Mouse (Mus musculus) layer of hippocampus, postnatal 36 days (tissue): Measurements from ENCODE around the gene Olfr120. TPM values are rescaled to one million over a fixed set of nuclear protein-coding genes. Genes with fewer than 3 reads are reported as not detected.
"Not testable (repeated sequence)": the region's sequence is repeated elsewhere in the genome, so short reads cannot be mapped to it uniquely, and the experiment has no call there.

Experiments
- DNase-seq, 2 experiments: peaks; one replicate each; pipeline ENCODE4 v3.0.0; 2022
- total RNA-seq, 2 experiments: library from RNA; stranded (reverse); gene quantifications; 2 replicates each; pipeline ENCODE4 v1.2.3; 2021

Olfr120 gene
- total RNA-seq, result not detected

GRCm38 (mm10) chr17:37721508-37721907, at the start of gene Olfr120:
TSS of gene Olfr120 (plus strand) at chr17:37721808.
- no peak for DNase-seq

GRCm38 (mm10) chr17:37696264-37696663, 25.3 kb upstream of the Olfr120 start, which contains the start of gene Olfr119:
TSS of gene Olfr119 (plus strand) at chr17:37696564.
- DNase-seq, result not testable (repeated sequence)

GRCm38 (mm10) chr17:37738070-37738469, 16.5 kb downstream of the Olfr120 start:
- no peak for DNase-seq

- DNase-seq, result no peak
These were observed 46.7 kb downstream of the Olfr120 start, which contains the start of gene Olfr122 for GRCm38 (mm10) chr17:37768307-37768706. TSS of gene Olfr122 (plus strand) at chr17:37768607.

Other genes with a start within 250 kb of the Olfr120 start
- not detected for gene H2-M2, start 238.3 kb upstream of the Olfr120 start, total RNA-seq
- gene Olfr110, start 229.3 kb upstream of the Olfr120 start, total RNA-seq, result not detected
- gene Olfr111, start 213.8 kb upstream of the Olfr120 start, total RNA-seq, result not detected
- gene Olfr112, start 152.4 kb upstream of the Olfr120 start, total RNA-seq, result not detected
- gene Olfr113, start 144.1 kb upstream of the Olfr120 start, total RNA-seq, result not detected
- not detected for gene Olfr114, start 129.1 kb upstream of the Olfr120 start, total RNA-seq
- gene Olfr115, start 94.7 kb upstream of the Olfr120 start, total RNA-seq, result not detected
- gene Olfr116, start 94.6 kb upstream of the Olfr120 start, total RNA-seq, result not detected
- gene Olfr117, start 58.0 kb upstream of the Olfr120 start, total RNA-seq, result not detected
- not detected for gene Olfr118, start 54.8 kb upstream of the Olfr120 start, total RNA-seq
- not detected for gene Olfr119, start 25.2 kb upstream of the Olfr120 start, total RNA-seq
- not detected for gene Olfr121, start 27.0 kb downstream of the Olfr120 start, total RNA-seq
- gene Olfr122, start 46.8 kb downstream of the Olfr120 start, total RNA-seq, result not detected
- gene Olfr123, start 71.7 kb downstream of the Olfr120 start, total RNA-seq, result not detected
- gene Olfr124, start 78.1 kb downstream of the Olfr120 start, total RNA-seq, result not detected
- not detected for gene Olfr125, start 111.1 kb downstream of the Olfr120 start, total RNA-seq
- not detected for gene Olfr126, start 125.7 kb downstream of the Olfr120 start, total RNA-seq
- gene Olfr127, start 178.6 kb downstream of the Olfr120 start, total RNA-seq, result not detected
- not detected for gene Olfr128, start 198.7 kb downstream of the Olfr120 start, total RNA-seq
- not detected for gene Olfr761, start 231.3 kb downstream of the Olfr120 start, total RNA-seq